Mouse (Mus musculus) gonadal fat pad, adult 2 months (tissue): ENCODE data around the gene Kctd7. TPM values are rescaled to one million over a fixed set of nuclear protein-coding genes. Genes with fewer than 3 reads are reported as not detected.

Experiments used
- DNase-seq: peaks from one replicate; pipeline ENCODE4 v3.0.0-alpha.2; 2012; ENCODE audit warnings: low read depth
- polyA plus RNA-seq: library from polyadenylated mRNA; depleted of rRNA; stranded (reverse); fragments of >200 nt; gene quantifications from 2 replicates; pipeline ENCODE4 v1.2.3, GENCODE M21; 2012; rRNA removed

Gene Kctd7
- polyA plus RNA-seq, 1 experiment, result 8.4 TPM

GRCm38 (mm10) chr5:130191865-130192264 lies 47.2 kb downstream of the Kctd7 start:
- no peak for DNase-seq

- DNase-seq, result no peak
Observed at GRCm38 (mm10) chr5:130192356-130192944, 47.8 kb downstream of the Kctd7 start.

- no peak for DNase-seq
Observed at GRCm38 (mm10) chr5:130193760-130194159, 49.1 kb downstream of the Kctd7 start.

- DNase-seq, result no peak
Observed at GRCm38 (mm10) chr5:130196307-130196706, 51.6 kb downstream of the Kctd7 start.

GRCm38 (mm10) chr5:130197454-130197853 lies 52.8 kb downstream of the Kctd7 start:
- DNase-seq, result no peak

GRCm38 (mm10) chr5:130197981-130198380 lies 53.3 kb downstream of the Kctd7 start:
- DNase-seq, result no peak

GRCm38 (mm10) chr5:130200233-130201029 lies 55.8 kb downstream of the Kctd7 start:
- no peak for DNase-seq

GRCm38 (mm10) chr5:130203948-130204347 lies 59.3 kb downstream of the Kctd7 start:
- DNase-seq, result no peak

- DNase-seq, result no peak
Observed at GRCm38 (mm10) chr5:130204560-130204959, 59.9 kb downstream of the Kctd7 start.

Other genes with a start within 250 kb of the Kctd7 start
- gene Zbed5, start 249.1 kb upstream of the Kctd7 start, polyA plus RNA-seq, result 3.5 and 3.9 TPM in 2 replicates
- gene Phkg1, start 246.3 kb upstream of the Kctd7 start, polyA plus RNA-seq, result 5.6 and 7.0 TPM in 2 replicates
- gene Nupr1l, start 236.3 kb upstream of the Kctd7 start, polyA plus RNA-seq, result 36.7 and 41.6 TPM in 2 replicates
- gene Vkorc1l1, start 202.9 kb upstream of the Kctd7 start, polyA plus RNA-seq, result 55.8 and 64.3 TPM in 2 replicates
- 53.9 and 65.7 TPM in 2 replicates for gene Gusb, start 141.8 kb upstream of the Kctd7 start, polyA plus RNA-seq
- gene Asl, start 115.6 kb upstream of the Kctd7 start, polyA plus RNA-seq, result 90.2 and 116 TPM in 2 replicates
- 17.4 and 19.0 TPM in 2 replicates for gene Crcp, start 115.6 kb upstream of the Kctd7 start, polyA plus RNA-seq
- 19.1 and 22.2 TPM in 2 replicates for gene Tpst1, start 71.5 kb upstream of the Kctd7 start, polyA plus RNA-seq
- gene Rabgef1, start 26.9 kb downstream of the Kctd7 start, polyA plus RNA-seq, result 18.8 and 23.7 TPM in 2 replicates
- gene Tmem248, start 72.2 kb downstream of the Kctd7 start, polyA plus RNA-seq, result 39.7 and 55.6 TPM in 2 replicates
- 37.0 and 37.5 TPM in 2 replicates for gene Sbds, start 110.7 kb downstream of the Kctd7 start, polyA plus RNA-seq
- gene Tyw1, start 110.8 kb downstream of the Kctd7 start, polyA plus RNA-seq, result 13.8 and 15.7 TPM in 2 replicates
- 0.12 and 0.36 TPM in 2 replicates for gene Caln1, start 224.6 kb downstream of the Kctd7 start, polyA plus RNA-seq
- not detected in 2 replicates for gene A330070K13Rik, start 239.8 kb downstream of the Kctd7 start, polyA plus RNA-seq